Mouse (Mus musculus): Measurements from ENCODE around the gene Chrnb2. TPM values are rescaled to one million over a fixed set of nuclear protein-coding genes. Genes with fewer than 3 reads are reported as not detected.
"Not testable (repeated sequence)": the region's sequence is repeated elsewhere in the genome, so short reads cannot be mapped to it uniquely, and the experiment has no call there.

Gene Chrnb2
- under 1 TPM; 0.09 to 0.16 TPM for total RNA-seq (2021)
- long read RNA-seq, experiment 1 = 0 reads
- long read RNA-seq, experiment 2, partial matches to known transcripts = 1 of 1 reads
- long read RNA-seq, experiment 2, other reads (novel, unspliced or antisense) = 0 of 1 reads

DNA sequence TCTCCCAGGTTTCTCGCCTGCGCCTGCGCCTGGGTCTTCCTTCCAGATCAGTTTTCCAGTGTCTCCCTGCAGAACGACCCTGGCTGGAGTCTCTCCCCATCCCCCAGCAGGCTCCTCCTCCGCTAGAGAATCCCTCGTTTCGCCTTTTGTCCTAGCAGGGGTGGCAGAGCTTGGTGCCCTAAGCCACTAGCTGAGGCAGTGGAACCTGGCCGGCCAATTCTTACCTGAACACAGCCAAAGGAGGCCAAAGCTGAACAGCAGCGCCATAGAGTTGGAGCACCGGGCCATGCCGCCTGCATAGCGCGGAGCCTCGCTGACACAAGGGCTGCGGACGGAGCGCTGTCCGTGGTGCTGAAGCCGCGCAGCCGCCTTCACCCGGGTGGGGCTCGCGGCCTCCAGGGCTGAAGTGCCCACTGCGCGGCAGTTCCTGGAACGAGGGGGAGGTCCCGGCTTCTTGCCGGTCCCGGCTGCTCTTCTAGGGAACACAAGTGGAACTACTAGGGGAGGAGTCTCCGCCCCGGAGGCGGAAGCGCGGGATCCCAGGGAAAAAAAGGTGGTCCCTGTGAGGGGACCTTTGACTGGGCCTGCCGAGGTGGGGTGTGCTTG is at the start of gene Chrnb2:
Gene Chrnb2, minus strand, starts transcription at position 514 of the 606 bp plus-strand sequence.
- DNase-seq (ENCODE audit: low spot score) = peak; percentile 45

DNA sequence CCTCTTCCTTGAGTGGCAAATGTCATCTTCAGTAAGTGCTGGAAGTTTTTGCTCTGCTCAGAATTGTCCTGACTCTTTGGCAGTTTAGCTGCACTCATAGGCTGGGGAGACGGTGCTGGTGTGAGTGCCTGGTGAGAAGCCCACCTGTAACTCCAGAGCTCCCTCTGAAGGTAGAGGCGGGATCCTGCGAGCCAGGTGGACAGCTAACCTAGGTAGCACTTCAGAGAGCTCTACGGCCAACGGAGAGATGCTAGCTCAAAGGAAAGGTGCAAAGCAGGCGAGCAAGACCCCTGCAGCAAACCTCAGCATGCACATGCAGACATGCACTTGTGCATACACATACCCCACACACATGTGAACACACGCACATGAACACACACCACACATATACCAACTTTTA is 49.6 kb upstream of the Chrnb2 start:
- DNase-seq (ENCODE audit: low spot score) = no peak

DNA sequence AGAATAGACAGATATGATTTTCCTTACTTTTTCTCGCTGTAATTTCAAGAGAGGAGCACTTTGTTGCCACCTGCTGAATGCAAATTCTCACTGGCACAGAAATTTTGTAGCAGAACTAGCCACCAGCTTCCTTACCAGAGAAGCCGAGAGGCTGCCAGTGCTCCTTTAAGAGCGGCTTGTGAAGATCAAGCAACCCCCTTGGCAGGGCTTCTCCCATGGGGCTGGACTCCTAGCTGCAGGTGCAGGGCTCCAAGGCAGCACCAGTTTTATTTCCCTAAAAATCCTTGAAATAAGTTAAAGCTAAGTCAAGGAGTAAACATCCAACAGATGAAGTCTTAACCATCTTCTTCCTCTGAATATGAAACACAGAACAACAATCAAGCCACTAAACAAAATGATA is 47.7 kb upstream of the Chrnb2 start:
- DNase-seq (ENCODE audit: low spot score) = no peak

DNA sequence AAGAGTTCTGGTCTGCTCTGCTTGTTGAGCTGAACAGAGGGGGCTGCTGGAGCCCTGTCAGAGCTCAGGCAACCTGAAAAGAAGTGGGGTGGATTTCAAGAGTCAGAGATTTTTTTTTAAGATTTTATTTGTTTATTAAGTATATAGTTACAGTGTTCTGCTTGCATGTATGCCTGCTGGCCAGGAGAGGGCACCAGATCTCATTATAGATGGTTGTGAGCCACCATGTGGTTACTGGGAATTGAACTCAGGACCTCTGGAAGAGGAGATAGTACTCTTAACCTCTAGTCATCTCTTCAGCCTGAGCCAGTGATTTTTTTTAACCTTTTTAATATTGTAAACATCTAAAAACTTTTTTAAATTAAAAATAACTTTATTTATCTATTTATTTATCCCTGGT is 46.4 kb upstream of the Chrnb2 start:
- DNase-seq (ENCODE audit: low spot score) = no peak

DNA sequence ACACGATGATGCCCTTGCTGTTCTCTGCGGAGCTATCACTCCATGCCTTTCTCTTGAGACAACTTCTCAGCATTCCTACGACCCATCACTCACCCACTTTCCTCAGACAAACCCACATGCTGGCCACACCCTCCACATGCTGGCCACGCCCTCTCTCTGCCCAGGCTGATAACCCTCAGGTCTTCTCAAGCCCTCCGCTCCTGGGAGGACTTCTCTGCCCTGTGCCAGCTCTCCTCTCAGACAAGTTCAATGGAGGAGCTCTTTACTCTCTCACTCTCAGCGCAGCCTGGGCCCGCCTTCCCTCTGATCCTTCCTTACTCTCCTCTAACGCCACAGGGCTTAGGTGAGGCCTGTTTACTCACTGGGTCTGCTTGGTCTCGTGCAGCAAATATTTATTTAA is 44.2 kb upstream of the Chrnb2 start:
- DNase-seq (ENCODE audit: low spot score) = no peak

DNA sequence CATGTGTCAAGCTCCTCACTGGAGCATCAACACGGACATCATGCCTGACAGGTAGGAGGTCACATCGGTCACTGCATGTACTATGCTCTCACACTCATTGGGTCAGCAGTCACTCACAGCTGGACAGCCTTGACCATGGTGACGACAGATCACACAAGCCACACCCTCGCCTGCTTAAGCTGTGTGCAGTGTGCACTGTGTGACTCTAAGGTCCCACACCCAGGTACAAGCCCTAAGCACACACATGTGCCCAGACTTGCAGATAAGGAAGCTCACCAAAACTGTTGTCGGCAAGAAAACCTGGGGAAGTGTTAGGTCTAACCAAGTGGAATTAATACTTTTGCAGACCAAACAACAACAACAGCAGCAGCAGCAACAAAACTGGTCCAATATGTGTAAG is 43.4 kb upstream of the Chrnb2 start:
- no peak for DNase-seq (ENCODE audit: low spot score)

DNA sequence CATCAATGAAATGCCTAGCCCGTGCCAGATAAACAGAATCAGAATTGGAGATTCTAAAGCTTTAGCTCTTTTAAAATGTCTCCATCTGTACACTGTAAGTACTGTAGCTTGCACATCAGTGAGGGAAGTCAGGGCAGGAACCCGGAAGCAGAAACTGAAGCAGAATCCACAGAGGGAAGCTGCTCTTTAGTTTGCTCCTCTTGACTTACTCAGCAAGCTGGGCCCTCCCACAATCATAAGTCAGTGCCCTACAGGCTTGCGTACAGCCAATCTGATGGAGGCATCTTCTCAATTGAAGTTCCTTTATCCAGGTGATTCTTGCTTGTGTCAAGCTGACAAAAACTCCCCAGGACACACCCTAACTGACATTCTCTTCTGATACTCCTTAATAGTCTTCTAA is 42.7 kb upstream of the Chrnb2 start:
- no peak for DNase-seq (ENCODE audit: low spot score)

DNA sequence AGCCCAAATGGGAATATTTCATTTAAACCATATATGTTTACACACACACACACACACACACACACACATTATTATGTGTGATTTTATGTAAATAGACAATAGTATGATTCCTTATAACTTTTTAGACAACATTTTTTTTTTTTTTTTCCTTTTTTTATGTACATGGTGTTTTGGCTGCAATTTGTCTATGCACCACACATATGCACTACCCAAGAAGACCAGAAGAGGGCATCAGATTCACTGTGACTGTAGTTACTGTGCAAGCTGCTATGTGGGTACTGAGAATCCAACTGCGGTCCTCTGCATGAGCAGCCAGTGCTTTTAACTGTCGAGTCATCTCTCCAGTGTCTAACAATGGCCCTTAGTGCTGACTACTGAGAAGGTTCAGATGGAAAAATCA is 42.3 kb upstream of the Chrnb2 start:
- DNase-seq (ENCODE audit: low spot score) = no peak

DNA sequence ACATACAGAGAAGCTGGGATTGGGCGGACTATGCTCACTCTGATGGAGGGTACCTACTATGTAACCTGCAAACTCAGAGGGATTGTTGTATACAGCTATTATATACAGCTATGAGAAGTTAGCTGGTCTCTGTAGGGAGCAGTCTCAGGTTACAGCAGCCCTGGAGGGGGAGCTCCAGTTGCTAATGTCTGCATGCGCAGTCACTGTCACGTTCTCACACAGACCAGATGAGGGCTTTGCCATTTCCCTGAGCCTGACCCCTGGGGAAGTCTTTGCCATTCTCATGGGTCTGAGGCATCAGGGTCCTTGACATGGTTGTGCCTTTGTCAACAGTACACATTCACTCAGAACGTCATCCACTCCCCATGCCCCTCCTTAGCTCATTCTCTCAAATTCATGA is 40.7 kb upstream of the Chrnb2 start:
- no peak for DNase-seq (ENCODE audit: low spot score)

DNA sequence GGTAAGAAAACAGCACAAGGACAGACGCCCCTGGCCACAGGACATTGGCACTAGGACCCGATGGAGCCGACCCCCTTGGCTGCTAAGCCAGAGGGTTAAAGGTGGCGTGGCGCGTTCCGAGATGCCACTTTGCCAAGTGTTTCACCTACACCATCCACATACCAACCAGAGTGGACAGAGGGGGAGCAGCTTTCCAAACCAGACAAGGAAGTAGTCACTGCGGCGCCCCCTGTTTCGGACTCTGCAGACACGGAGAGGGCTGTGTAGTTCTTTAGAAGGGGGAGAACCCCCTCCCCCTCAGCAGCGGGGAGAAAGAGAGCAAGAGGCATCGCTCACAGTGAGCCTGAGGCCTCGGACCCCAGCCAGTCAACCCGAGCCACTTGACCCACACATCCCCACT is 38.4 kb upstream of the Chrnb2 start:
- no peak for DNase-seq (ENCODE audit: low spot score)

DNA sequence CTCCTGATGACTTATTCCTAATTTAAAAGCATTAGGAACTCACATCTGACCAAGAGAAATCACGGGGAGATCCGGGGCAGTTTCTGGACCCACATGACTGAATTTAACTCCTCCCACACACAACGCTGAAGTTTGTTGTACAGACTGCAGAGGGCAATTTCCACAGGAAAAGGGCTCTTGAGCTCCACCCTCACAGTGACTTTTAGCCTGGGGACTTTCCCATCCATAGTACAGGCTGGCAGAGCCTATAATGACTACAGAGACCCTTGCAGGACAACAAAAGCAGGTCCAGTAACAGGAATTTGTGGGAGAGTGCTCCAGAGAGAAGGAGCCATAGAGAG is 37.0 kb upstream of the Chrnb2 start:
- DNase-seq (ENCODE audit: low spot score) = no peak

DNA sequence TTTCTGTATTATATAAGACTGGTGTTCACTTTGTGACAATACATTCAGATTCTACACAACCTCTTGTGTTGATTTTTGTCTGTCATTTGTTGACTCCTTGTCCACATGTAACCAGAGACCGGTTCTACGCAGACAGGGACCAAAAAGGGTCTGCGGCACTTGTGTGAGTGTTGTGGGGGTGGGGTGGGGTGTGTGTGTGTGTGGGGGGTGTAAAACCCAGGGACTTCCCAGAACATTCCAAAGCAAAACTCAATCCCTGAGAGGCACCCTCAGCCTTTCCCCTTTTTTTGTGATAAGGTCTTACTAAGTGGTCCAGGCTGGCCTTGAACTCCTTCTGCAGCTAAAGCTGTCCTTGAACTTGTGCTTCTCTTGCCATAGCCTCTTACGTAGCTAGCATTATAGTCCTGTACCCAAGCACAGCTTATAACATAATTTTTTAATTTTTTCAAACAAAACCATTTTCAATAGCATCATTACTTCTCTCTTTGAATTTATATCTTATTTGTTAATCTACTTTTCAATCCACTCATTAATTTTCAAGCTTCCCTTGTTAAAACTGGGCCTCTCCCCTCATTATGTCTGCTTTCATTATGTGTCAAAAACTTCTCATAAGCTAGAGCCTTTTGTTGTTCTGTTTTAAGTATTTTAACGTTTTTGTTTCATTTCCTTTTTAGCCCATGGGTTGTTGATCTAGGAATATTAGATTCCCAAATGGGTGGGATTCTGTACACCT is 36.5 kb upstream of the Chrnb2 start:
- DNase-seq (ENCODE audit: low spot score) = no peak

DNA sequence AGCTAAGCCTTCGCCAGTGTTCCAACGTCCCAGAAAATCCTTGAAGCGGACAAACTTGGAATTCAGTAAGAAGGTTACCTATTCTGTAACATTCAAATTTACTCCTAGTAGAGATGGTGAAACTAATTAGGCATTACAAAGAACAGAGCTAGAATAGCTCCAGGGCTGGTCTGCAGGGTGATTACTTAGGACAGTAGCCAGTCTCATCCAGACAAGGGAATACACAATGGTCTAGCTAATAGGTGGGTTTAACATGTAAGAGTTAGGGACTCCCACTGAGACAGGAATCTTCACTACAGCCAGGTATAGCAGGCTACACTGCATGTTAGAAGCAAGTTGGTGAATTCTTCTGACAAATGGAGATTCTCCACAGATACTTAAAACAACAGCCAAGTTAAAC is 35.6 kb upstream of the Chrnb2 start:
- DNase-seq (ENCODE audit: low spot score) = not testable (repeated sequence)

DNA sequence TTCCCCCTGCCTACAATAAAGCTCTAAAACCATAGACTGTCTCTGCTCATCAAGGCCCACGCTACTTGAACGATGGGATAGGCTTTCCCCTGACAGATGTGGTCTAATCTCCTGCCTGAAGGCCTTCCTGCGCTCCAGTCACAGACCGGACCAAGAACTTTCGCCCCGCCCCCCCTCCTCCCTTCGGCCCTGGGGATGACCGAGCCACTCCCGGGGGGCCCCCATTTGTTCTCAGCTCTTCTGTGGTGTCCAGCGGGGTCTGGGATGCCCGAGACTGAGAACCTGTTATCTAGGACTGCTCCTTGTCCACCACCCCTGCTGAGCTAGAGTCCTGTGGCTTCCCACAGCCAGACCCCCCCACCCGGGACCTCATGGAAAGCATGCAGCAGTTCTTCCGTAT is 35.0 kb upstream of the Chrnb2 start:
- DNase-seq (ENCODE audit: low spot score) = no peak

DNA sequence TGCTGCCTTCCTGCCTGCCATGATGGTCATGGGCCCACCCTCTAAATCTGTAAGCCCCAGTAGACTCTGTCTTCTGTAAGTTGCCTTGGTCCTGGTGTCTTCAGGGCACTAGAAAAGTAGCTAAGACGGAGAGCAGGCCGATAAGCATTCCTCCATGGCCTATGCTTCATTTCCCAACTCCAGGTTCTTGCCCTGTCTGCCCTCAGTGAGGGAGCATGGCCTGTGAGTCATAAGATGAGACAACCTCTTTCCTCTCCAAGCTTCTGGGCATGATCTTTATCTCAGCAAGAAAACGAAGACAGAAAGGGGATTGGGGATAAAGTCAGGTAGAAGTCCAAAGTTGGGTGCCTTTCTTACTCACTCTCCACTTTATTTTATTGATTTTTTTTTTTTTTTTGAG is 34.1 kb upstream of the Chrnb2 start:
- no peak for DNase-seq (ENCODE audit: low spot score)

DNA sequence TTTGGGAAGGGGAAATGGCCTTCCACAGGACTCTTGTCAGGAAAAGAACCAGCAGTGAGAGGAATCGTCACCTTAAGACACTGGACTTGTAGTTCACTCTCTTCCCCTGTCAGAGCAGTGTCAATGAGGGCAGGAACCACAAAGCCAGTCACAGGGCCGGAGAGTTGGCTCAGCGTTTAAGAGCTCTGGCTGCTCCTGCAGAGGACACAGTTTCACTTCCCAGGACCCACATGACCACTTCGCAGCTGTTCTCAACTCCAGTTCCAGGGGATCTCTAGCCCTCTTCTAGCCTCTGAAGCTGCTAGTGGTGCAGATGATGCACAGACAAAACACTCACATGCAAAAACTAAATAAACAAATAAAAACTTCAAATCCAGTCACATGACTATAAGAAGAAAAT is 31.9 kb upstream of the Chrnb2 start:
- peak; percentile 24 for DNase-seq (ENCODE audit: low spot score)

DNA sequence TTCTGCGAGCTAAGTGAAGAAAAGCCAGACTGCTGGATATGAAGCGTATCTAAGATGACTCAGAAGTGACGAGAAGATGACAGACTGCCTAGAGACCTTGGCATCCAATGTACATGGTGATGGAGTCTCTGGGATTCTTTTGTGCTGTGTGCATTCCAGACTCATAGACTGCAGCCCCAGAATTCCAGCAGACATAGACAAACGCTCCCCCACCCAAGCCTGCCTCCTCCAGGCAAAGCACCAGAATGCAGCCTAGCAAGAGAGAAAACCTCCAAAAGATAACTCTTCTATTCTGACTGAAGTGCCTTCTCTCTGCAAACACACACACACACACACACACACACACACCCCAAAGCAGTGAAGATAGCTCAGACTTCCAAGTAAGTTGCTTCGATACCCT is 31.3 kb upstream of the Chrnb2 start:
- DNase-seq (ENCODE audit: low spot score) = no peak

DNA sequence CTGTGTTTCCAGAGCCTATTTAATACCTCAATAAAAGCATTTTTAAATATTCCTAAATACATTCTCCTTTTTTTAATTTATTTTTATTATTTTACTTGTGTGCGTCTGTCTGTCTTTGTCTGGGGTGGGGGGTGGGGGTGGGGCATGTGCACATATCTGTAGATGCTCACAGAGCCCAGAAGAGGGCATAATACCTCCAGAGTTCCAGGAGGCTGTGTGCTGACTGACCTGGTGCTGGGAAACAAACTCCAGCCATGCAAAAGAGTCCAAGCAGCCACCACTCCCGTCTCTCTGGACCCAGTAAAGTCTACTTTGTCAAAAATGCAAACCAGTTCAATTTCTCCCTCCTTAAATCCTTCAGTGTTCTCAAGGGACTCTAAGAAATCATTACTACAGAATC is 30.2 kb upstream of the Chrnb2 start:
- DNase-seq (ENCODE audit: low spot score) = no peak

DNA sequence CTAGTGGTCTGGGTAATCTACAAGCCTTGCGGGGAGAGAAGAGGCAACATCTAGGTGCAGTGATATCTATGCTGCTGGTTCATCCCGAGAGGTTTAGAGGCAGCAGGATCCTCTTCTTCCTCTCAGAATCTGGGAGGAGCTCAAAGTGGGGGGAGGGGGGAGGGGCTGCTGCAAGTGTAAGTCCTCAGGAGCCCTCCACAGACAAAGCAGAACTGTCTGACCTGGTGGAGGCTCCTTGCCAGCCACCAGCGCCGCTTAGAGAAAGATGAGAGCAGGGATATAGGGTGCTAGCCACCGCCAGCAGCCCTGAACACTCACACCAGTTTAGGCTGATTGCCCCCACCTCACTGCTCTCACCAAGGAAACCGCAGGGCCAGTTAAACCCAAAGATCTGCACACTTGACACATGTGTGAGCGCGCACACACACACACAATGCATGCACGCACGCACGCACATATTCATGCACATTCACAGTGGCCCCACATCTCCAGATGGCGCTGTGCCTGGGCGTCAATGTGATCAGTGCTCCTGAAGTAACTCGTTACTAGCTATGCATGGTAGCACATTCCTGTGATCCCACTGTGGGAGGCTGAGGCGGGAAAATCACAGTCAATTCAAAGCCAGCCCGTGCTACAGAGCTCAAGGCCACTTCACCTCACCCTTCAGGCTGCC is 24.4 kb upstream of the Chrnb2 start:
- no peak for DNase-seq (ENCODE audit: low spot score)

DNA sequence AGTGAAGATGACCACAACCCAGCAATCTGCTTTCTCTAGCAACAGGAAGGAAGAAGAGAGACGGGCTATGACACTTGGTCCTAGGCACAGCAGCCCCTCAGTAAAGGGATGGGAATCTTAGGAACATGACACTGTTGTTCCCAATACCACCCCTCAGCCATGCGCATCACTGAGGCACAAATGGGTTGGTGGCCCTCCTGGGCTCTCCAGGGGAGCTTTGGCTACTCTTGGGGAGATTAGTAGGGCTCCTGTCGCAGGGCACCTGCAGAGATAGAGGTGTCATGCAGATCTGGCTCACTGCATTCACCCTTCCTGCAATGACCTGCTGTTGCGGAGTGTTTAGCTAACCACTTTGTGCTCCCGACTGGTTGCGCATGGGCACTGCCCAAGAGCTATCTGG is 21.8 kb upstream of the Chrnb2 start:
- DNase-seq (ENCODE audit: low spot score) = no peak

DNA sequence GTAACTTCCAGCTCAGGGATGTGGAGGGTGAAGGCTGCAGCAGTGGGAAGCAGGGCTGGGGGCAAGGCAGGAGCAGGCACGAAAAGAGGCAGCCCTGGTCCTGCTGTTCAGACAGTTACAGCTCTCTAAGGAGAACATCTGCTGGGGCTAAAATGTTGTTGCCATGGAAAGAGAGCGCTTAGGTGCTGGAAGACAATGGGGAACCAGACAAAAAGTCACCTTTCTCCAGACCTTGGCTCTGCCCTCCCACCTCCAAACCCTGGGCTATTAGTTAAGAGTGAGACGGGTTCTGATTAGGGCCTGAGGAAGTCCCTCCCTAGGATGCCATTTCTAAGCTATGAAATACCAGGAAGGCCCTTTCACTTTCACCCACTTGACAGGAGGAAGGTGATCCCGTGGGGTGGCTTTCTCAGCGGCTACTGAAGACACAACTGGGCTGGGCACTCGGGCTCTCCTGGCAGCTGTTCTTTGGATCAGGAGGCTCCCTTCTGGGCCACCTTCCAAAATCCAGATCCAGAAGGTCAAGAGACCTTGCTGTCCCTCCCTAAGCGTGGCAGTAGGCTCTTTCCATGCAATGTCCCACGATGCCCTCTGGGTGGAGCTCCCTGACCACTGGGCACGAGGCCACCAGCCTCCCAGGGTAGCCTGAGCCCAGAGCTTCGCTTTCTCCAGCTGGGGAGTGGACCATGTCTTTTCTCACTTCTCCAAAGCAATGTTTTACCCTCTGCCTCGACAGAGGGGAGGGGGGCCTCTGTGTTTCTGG is 20.7 kb upstream of the Chrnb2 start:
- DNase-seq (ENCODE audit: low spot score) = peak; percentile 94

DNA sequence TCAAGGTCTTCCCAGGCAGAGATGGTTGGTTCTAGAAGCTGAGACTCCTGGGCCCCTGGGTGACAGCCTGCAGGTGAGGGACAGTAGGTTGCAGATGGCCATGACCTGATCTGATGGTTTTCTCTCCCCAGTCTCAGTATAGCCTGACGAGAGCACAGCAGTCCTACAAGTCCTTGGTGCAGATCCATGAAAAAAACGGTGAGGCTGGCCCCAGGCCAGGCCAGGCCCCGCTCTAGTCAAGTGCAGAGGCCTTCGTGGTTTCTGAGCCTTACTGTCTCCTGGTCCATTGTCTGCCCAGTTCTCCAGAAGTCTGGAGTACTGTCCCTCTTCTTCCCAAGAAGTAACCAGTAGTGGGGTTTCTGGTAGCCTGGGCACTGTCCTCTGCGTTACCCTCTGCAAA is 17.2 kb upstream of the Chrnb2 start:
- DNase-seq (ENCODE audit: low spot score) = no peak
